Mouse (Mus musculus) thymus, postnatal 36 days (tissue): ENCODE results near the gene Grifin.

ENCODE experiments used
- DNase-seq, 2 experiments: peaks; one replicate each; pipeline ENCODE4 v3.0.0; 2022; ENCODE audit warnings: mixed read lengths in 2 of 2

Gene Grifin

GRCm38 (mm10) chr5:140564896-140565295, at the start of gene Grifin:
TSS of gene Grifin (minus strand) at chr5:140565071.
- peak in 1 of 2 experiments; percentile 46 for DNase-seq

- no peak for DNase-seq
Observed at GRCm38 (mm10) chr5:140614141-140614540, 49.3 kb upstream of the Grifin start.

- DNase-seq: no peak
Observed at GRCm38 (mm10) chr5:140612191-140612590, 47.3 kb upstream of the Grifin start.

- no peak for DNase-seq
Observed at GRCm38 (mm10) chr5:140611611-140612185, 46.8 kb upstream of the Grifin start.

GRCm38 (mm10) chr5:140611021-140611583, 46.2 kb upstream of the Grifin start:
- no peak for DNase-seq

- peak; percentile 60 to 69 for DNase-seq
Observed at GRCm38 (mm10) chr5:140610273-140611011, 45.6 kb upstream of the Grifin start.

- peak; percentile 43 to 67 for DNase-seq
Observed at GRCm38 (mm10) chr5:140609511-140610272, 44.8 kb upstream of the Grifin start.

GRCm38 (mm10) chr5:140608634-140609015, 43.8 kb upstream of the Grifin start:
- DNase-seq: no peak

GRCm38 (mm10) chr5:140607836-140608633, 43.2 kb upstream of the Grifin start:
- no peak for DNase-seq

GRCm38 (mm10) chr5:140607001-140607835, 42.3 kb upstream of the Grifin start, which contains the start of gene Lfng:
TSS of gene Lfng (plus strand) at chr5:140607320.
- DNase-seq: peak; percentile 72 to 76

- no peak for DNase-seq
Observed at GRCm38 (mm10) chr5:140606386-140606785, 41.5 kb upstream of the Grifin start.

- DNase-seq: no peak
Observed at GRCm38 (mm10) chr5:140605228-140605627, 40.4 kb upstream of the Grifin start.

- DNase-seq: no peak
Observed at GRCm38 (mm10) chr5:140604386-140604785, 39.5 kb upstream of the Grifin start.

- no peak for DNase-seq
Observed at GRCm38 (mm10) chr5:140602540-140602939, 37.7 kb upstream of the Grifin start.

GRCm38 (mm10) chr5:140601712-140602111, 36.8 kb upstream of the Grifin start:
- no peak for DNase-seq

GRCm38 (mm10) chr5:140599939-140600338, 35.1 kb upstream of the Grifin start:
- no peak for DNase-seq

- no peak for DNase-seq
Observed at GRCm38 (mm10) chr5:140597787-140598186, 32.9 kb upstream of the Grifin start.

- DNase-seq: peak; percentile 74 to 80
Observed at GRCm38 (mm10) chr5:140596927-140597588, 32.2 kb upstream of the Grifin start.

GRCm38 (mm10) chr5:140596426-140596825, 31.6 kb upstream of the Grifin start:
- peak in 1 of 2 experiments; percentile 40 for DNase-seq

GRCm38 (mm10) chr5:140594846-140595245, 30.0 kb upstream of the Grifin start:
- no peak for DNase-seq
